Mouse (Mus musculus): Measurements from ENCODE around the gene Bcl2l14. TPM values are rescaled to one million over a fixed set of nuclear protein-coding genes. Genes with fewer than 3 reads are reported as not detected.

Gene Bcl2l14
- polyA plus RNA-seq, 1 experiment from 2014 or later = 0.79 TPM

GRCm38 (mm10) chr6:134413706-134414531 lies 17.8 kb downstream of the Bcl2l14 start:
- H3K27ac ChIP-seq (replicated peaks; ENCODE audit: low read depth, low read length) = no peak overlapping the region
- no peaks in the 10 kb centered on the region for H3K9me3 ChIP-seq (replicated peaks; ENCODE audit: control insufficient read depth, low read length)
- no peak overlapping the region for H3K4me2 ChIP-seq (ENCODE audit: low read depth, low read length)
- ATAC-seq (replicated peaks; ENCODE audit: insufficient number of reproducible peaks, low FRiP score, low TSS enrichment, low read depth) (no peak), DNase-seq (ENCODE audit: low spot score) (peak; percentile 42)
- no peak overlapping the region for H3K9ac ChIP-seq (replicated peaks; ENCODE audit: low read length)
- WGBS = 61% methylated on average over 18 of the region's 18 CpGs
- H3K36me3 ChIP-seq (replicated peaks; ENCODE audit: control insufficient read depth, insufficient read depth, low read depth, low read length) = no peaks in the 10 kb centered on the region
- H3K27me3 ChIP-seq (ENCODE audit: control insufficient read depth, insufficient read depth, low read length) = no peaks in the 10 kb centered on the region
- no peak overlapping the region for H3K4me3 ChIP-seq (ENCODE audit: low read depth, low read length)
- H3K4me1 ChIP-seq (ENCODE audit: control insufficient read depth, insufficient read depth, low read length) = no peaks in the 10 kb centered on the region

GRCm38 (mm10) chr6:134414532-134414883 lies 18.4 kb downstream of the Bcl2l14 start:
- Histone ChIP-seq H3K9me3 (replicated peaks; ENCODE audit: control insufficient read depth, low read length) (no peaks in the 10 kb centered on the region), H3K27ac (replicated peaks; ENCODE audit: low read depth, low read length) (no peak overlapping the region), H3K4me2 (ENCODE audit: low read depth, low read length) (no peak overlapping the region), H3K4me3 (ENCODE audit: low read depth, low read length) (no peak overlapping the region), H3K9ac (replicated peaks; ENCODE audit: low read length) (no peak overlapping the region), H3K4me1 (ENCODE audit: control insufficient read depth, insufficient read depth, low read length) (no peaks in the 10 kb centered on the region), H3K36me3 (replicated peaks; ENCODE audit: control insufficient read depth, insufficient read depth, low read depth, low read length) (no peaks in the 10 kb centered on the region), H3K27me3 (ENCODE audit: control insufficient read depth, insufficient read depth, low read length) (no peaks in the 10 kb centered on the region)
- DNase-seq (ENCODE audit: low spot score) = no peak
- WGBS = 67% methylated on average over 4 of the region's 4 CpGs
- ATAC-seq (replicated peaks; ENCODE audit: insufficient number of reproducible peaks, low FRiP score, low TSS enrichment, low read depth) = no peak

GRCm38 (mm10) chr6:134416556-134417105 lies 20.5 kb downstream of the Bcl2l14 start:
- DNase-seq (ENCODE audit: low spot score) (no peak), ATAC-seq (replicated peaks; ENCODE audit: insufficient number of reproducible peaks, low FRiP score, low TSS enrichment, low read depth) (no peak)
- no peak overlapping the region for H3K9ac ChIP-seq (replicated peaks; ENCODE audit: low read length)
- no peak overlapping the region for H3K4me3 ChIP-seq (ENCODE audit: low read depth, low read length)
- no peaks in the 10 kb centered on the region for H3K4me1 ChIP-seq (ENCODE audit: control insufficient read depth, insufficient read depth, low read length)
- no peaks in the 10 kb centered on the region for H3K36me3 ChIP-seq (replicated peaks; ENCODE audit: control insufficient read depth, insufficient read depth, low read depth, low read length)
- no peaks in the 10 kb centered on the region for H3K9me3 ChIP-seq (replicated peaks; ENCODE audit: control insufficient read depth, low read length)
- no peak overlapping the region for H3K4me2 ChIP-seq (ENCODE audit: low read depth, low read length)
- H3K27ac ChIP-seq (replicated peaks; ENCODE audit: low read depth, low read length) = no peak overlapping the region
- no peaks in the 10 kb centered on the region for H3K27me3 ChIP-seq (ENCODE audit: control insufficient read depth, insufficient read depth, low read length)
- 49% methylated on average over 3 of the region's 3 CpGs for WGBS

- DNase-seq (ENCODE audit: low spot score) = no peak
- no peaks in the 10 kb centered on the region for H3K9me3 ChIP-seq (replicated peaks; ENCODE audit: control insufficient read depth, low read length)
- no peak overlapping the region for H3K27ac ChIP-seq (replicated peaks; ENCODE audit: low read depth, low read length)
- H3K36me3 ChIP-seq (replicated peaks; ENCODE audit: control insufficient read depth, insufficient read depth, low read depth, low read length) = no peaks in the 10 kb centered on the region
- no peak overlapping the region for H3K9ac ChIP-seq (replicated peaks; ENCODE audit: low read length)
- no peaks in the 10 kb centered on the region for H3K4me1 ChIP-seq (ENCODE audit: control insufficient read depth, insufficient read depth, low read length)
- 76% methylated on average over 3 of the region's 3 CpGs for WGBS
- no peak overlapping the region for H3K4me3 ChIP-seq (ENCODE audit: low read depth, low read length)
- no peak for ATAC-seq (replicated peaks; ENCODE audit: insufficient number of reproducible peaks, low FRiP score, low TSS enrichment, low read depth)
- no peak overlapping the region for H3K4me2 ChIP-seq (ENCODE audit: low read depth, low read length)
- H3K27me3 ChIP-seq (ENCODE audit: control insufficient read depth, insufficient read depth, low read length) = no peaks in the 10 kb centered on the region
Measured at GRCm38 (mm10) chr6:134417886-134418285, 21.8 kb downstream of the Bcl2l14 start.

- Histone ChIP-seq H3K9ac (replicated peaks; ENCODE audit: low read length) (no peak overlapping the region), H3K27ac (replicated peaks; ENCODE audit: low read depth, low read length) (no peak overlapping the region), H3K4me1 (ENCODE audit: control insufficient read depth, insufficient read depth, low read length) (no peaks in the 10 kb centered on the region), H3K36me3 (replicated peaks; ENCODE audit: control insufficient read depth, insufficient read depth, low read depth, low read length) (no peaks in the 10 kb centered on the region), H3K4me3 (ENCODE audit: low read depth, low read length) (no peak overlapping the region), H3K27me3 (ENCODE audit: control insufficient read depth, insufficient read depth, low read length) (no peaks in the 10 kb centered on the region), H3K9me3 (replicated peaks; ENCODE audit: control insufficient read depth, low read length) (no peaks in the 10 kb centered on the region), H3K4me2 (ENCODE audit: low read depth, low read length) (no peak overlapping the region)
- ATAC-seq (replicated peaks; ENCODE audit: insufficient number of reproducible peaks, low FRiP score, low TSS enrichment, low read depth) = no peak
- 79% methylated on average over 8 of the region's 8 CpGs for WGBS
- DNase-seq (ENCODE audit: low spot score) = no peak
Measured at GRCm38 (mm10) chr6:134420375-134420774, 24.3 kb downstream of the Bcl2l14 start.

GRCm38 (mm10) chr6:134421921-134422320 lies 25.8 kb downstream of the Bcl2l14 start:
- H3K27me3 ChIP-seq (ENCODE audit: control insufficient read depth, insufficient read depth, low read length) = no peaks in the 10 kb centered on the region
- H3K9ac ChIP-seq (replicated peaks; ENCODE audit: low read length) = no peak overlapping the region
- no peak for ATAC-seq (replicated peaks; ENCODE audit: insufficient number of reproducible peaks, low FRiP score, low TSS enrichment, low read depth)
- no peaks in the 10 kb centered on the region for H3K9me3 ChIP-seq (replicated peaks; ENCODE audit: control insufficient read depth, low read length)
- H3K36me3 ChIP-seq (replicated peaks; ENCODE audit: control insufficient read depth, insufficient read depth, low read depth, low read length) = no peaks in the 10 kb centered on the region
- DNase-seq (ENCODE audit: low spot score) = no peak
- H3K27ac ChIP-seq (replicated peaks; ENCODE audit: low read depth, low read length) = no peak overlapping the region
- H3K4me2 ChIP-seq (ENCODE audit: low read depth, low read length) = no peak overlapping the region
- no peaks in the 10 kb centered on the region for H3K4me1 ChIP-seq (ENCODE audit: control insufficient read depth, insufficient read depth, low read length)
- H3K4me3 ChIP-seq (ENCODE audit: low read depth, low read length) = no peak overlapping the region
- 86% methylated on average over 6 of the region's 6 CpGs for WGBS

GRCm38 (mm10) chr6:134425216-134425717 lies 29.1 kb downstream of the Bcl2l14 start:
- Histone ChIP-seq H3K27ac (replicated peaks; ENCODE audit: low read depth, low read length) (no peak overlapping the region), H3K4me2 (ENCODE audit: low read depth, low read length) (no peak overlapping the region; the same call in 1 of the 2 replicates), H3K9ac (replicated peaks; ENCODE audit: low read length) (no peak overlapping the region), H3K4me1 (ENCODE audit: control insufficient read depth, insufficient read depth, low read length) (no peaks in the 10 kb centered on the region), H3K36me3 (replicated peaks; ENCODE audit: control insufficient read depth, insufficient read depth, low read depth, low read length) (no peaks in the 10 kb centered on the region), H3K27me3 (ENCODE audit: control insufficient read depth, insufficient read depth, low read length) (no peaks in the 10 kb centered on the region), H3K4me3 (ENCODE audit: low read depth, low read length) (no peak overlapping the region), H3K9me3 (replicated peaks; ENCODE audit: control insufficient read depth, low read length) (no peaks in the 10 kb centered on the region)
- ATAC-seq (replicated peaks; ENCODE audit: insufficient number of reproducible peaks, low FRiP score, low TSS enrichment, low read depth) (peak; percentile 71), DNase-seq (ENCODE audit: low spot score) (peak; percentile 84)
- WGBS = 38% methylated on average over 11 of the region's 11 CpGs

- H3K4me1 ChIP-seq (ENCODE audit: control insufficient read depth, insufficient read depth, low read length) = no peaks in the 10 kb centered on the region
- H3K9ac ChIP-seq (replicated peaks; ENCODE audit: low read length) = no peak overlapping the region
- H3K27me3 ChIP-seq (ENCODE audit: control insufficient read depth, insufficient read depth, low read length) = no peaks in the 10 kb centered on the region
- H3K4me3 ChIP-seq (ENCODE audit: low read depth, low read length) = no peak overlapping the region
- no peak overlapping the region for H3K27ac ChIP-seq (replicated peaks; ENCODE audit: low read depth, low read length)
- peak; percentile 41 for DNase-seq (ENCODE audit: low spot score)
- no peaks in the 10 kb centered on the region for H3K9me3 ChIP-seq (replicated peaks; ENCODE audit: control insufficient read depth, low read length)
- no peaks in the 10 kb centered on the region for H3K36me3 ChIP-seq (replicated peaks; ENCODE audit: control insufficient read depth, insufficient read depth, low read depth, low read length)
- H3K4me2 ChIP-seq (ENCODE audit: low read depth, low read length) = no peak overlapping the region
- WGBS = 71% methylated on average over 3 of the region's 3 CpGs
- ATAC-seq (replicated peaks; ENCODE audit: insufficient number of reproducible peaks, low FRiP score, low TSS enrichment, low read depth) = no peak; the same call in 1 of the 2 replicates
Measured at GRCm38 (mm10) chr6:134427165-134427564, 31.0 kb downstream of the Bcl2l14 start.

All from embryonic facial prominence, embryonic 11.5 days (tissue).